Mouse (Mus musculus) MEL (cell line): ENCODE data around the gene Tanc1. TPM values are rescaled to one million over a fixed set of nuclear protein-coding genes. Genes with fewer than 3 reads are reported as not detected.
A peak's percentile ranks its signal among the peaks of the same experiment; 100 is the strongest.

Experiments
- DNase-seq: peaks from one replicate; pipeline ENCODE4 v3.0.0; 2011; ENCODE audit warnings: low read depth, low spot score
- H3K27ac ChIP-seq: 2 replicates; pipeline ENCODE4 v1.5.1; 2012; ENCODE audit warnings: low read depth, mild to moderate bottlenecking, control low read depth, low read length, moderate library complexity; ENCODE audit not compliant: control insufficient read depth
- H3K27me3 ChIP-seq, 2 experiments: fragments of 150-350 bp in 1 of 2; sonication (generic) in 1 of 2; 2 replicates each; pipeline ENCODE4 v1.6.1; 2012; ENCODE audit warnings: low read length in 2 of 2, mild to moderate bottlenecking in 2 of 2, improper control_type of control experiment in 1 of 2, moderate library complexity in 1 of 2; ENCODE audit not compliant: insufficient read depth in 2 of 2, control insufficient read depth in 1 of 2
- H3K36me3 ChIP-seq, 2 experiments: 2 replicates each; pipeline ENCODE4 v1.6.1; 2012 to 2014; ENCODE audit warnings: low read length in 2 of 2, improper control_type of control experiment in 1 of 2, inconsistent platforms in 1 of 2, mild to moderate bottlenecking in 1 of 2; ENCODE audit not compliant: insufficient read depth in 2 of 2, control insufficient read depth in 1 of 2
- H3K4me1 ChIP-seq, 2 experiments: fragments of 150-350 bp in 1 of 2; sonication (generic) in 1 of 2; 2 replicates each; pipeline ENCODE4 v1.6.1; 2012; ENCODE audit warnings: low read length in 2 of 2, improper control_type of control experiment in 1 of 2, mild to moderate bottlenecking in 1 of 2; ENCODE audit not compliant: insufficient read depth in 2 of 2, control insufficient read depth in 1 of 2
- H3K4me3 ChIP-seq, 2 experiments: fragments of 150-350 bp in 1 of 2; sonication (generic) in 1 of 2; 2 replicates each; pipeline ENCODE4 v1.5.1; 2012; ENCODE audit warnings: low read depth in 2 of 2, low read length in 2 of 2, mild to moderate bottlenecking in 2 of 2, moderate library complexity in 2 of 2, control low read depth in 1 of 2, improper control_type of control experiment in 1 of 2; ENCODE audit not compliant: control insufficient read depth in 1 of 2, insufficient read depth in 1 of 2
- H3K79me2 ChIP-seq: 2 replicates; pipeline ENCODE4 v1.6.1; 2012; ENCODE audit warnings: mild to moderate bottlenecking, low read length, moderate library complexity; ENCODE audit not compliant: control insufficient read depth, poor library complexity, insufficient read depth
- H3K9ac ChIP-seq: 2 replicates; pipeline ENCODE4 v1.6.1; 2012; ENCODE audit warnings: low read depth, mild to moderate bottlenecking, control low read depth, low read length, moderate library complexity; ENCODE audit not compliant: control insufficient read depth, poor library complexity, severe bottlenecking
- H3K9me3 ChIP-seq: fragments of 150-350 bp; sonication (generic); replicated peaks from 2 replicates; pipeline ENCODE4 v1.6.1; 2012; ENCODE audit warnings: mild to moderate bottlenecking, low read length, improper control_type of control experiment, moderate library complexity; ENCODE audit not compliant: insufficient read depth
- BHLHE40 ChIP-seq: IDR thresholded peaks from 2 replicates; pipeline ENCODE4 v1.6.1; 2012; ENCODE audit warnings: low read depth, mild to moderate bottlenecking, inconsistent platforms, low read length, improper control_type of control experiment, borderline replicate concordance
- CHD2 ChIP-seq: IDR thresholded peaks from 2 replicates; pipeline ENCODE4 v1.6.1; 2011; ENCODE audit warnings: low read length, improper control_type of control experiment
- CTCF ChIP-seq, 3 experiments: IDR thresholded peaks in 2 of 3; conservative IDR thresholded peaks in 1 of 3; 2 replicates each; pipeline ENCODE4 v1.5.1; 2011 to 2012; ENCODE audit warnings: low read length in 3 of 3, low read depth in 2 of 3, mild to moderate bottlenecking in 2 of 3, improper control_type of control experiment in 1 of 3, inconsistent platforms in 1 of 3, mixed read lengths in 1 of 3, moderate library complexity in 1 of 3; ENCODE audit not compliant: control insufficient read depth in 1 of 3, insufficient read depth in 1 of 3, poor library complexity in 1 of 3, severe bottlenecking in 1 of 3
- ELF1 ChIP-seq: IDR thresholded peaks from 2 replicates; pipeline ENCODE4 v1.6.1; 2014; ENCODE audit warnings: low read depth, mild to moderate bottlenecking, inconsistent platforms, low read length, improper control_type of control experiment, moderate library complexity
- HCFC1 ChIP-seq: IDR thresholded peaks from 2 replicates; pipeline ENCODE4 v1.6.1; 2012; ENCODE audit warnings: low read depth, mild to moderate bottlenecking, inconsistent platforms, low read length, improper control_type of control experiment, moderate library complexity
- MAFK ChIP-seq: IDR thresholded peaks from 2 replicates; pipeline ENCODE4 v1.6.1; 2011; ENCODE audit warnings: low read depth, mild to moderate bottlenecking, low read length, improper control_type of control experiment, borderline replicate concordance
- MEF2A ChIP-seq: IDR thresholded peaks from 2 replicates; pipeline ENCODE4 v1.6.1; 2014; ENCODE audit warnings: low read depth, mild to moderate bottlenecking, inconsistent platforms, low read length, improper control_type of control experiment; ENCODE audit not compliant: poor library complexity, insufficient replicate concordance, severe bottlenecking; ENCODE audit errors: extremely low read depth
- MXI1 ChIP-seq: IDR thresholded peaks from 2 replicates; pipeline ENCODE4 v1.6.1; 2011; ENCODE audit warnings: mild to moderate bottlenecking, low read depth, low read length, improper control_type of control experiment
- MYC ChIP-seq: IDR thresholded peaks from 2 replicates; pipeline ENCODE4 v1.6.1; 2011; ENCODE audit warnings: low read depth, mild to moderate bottlenecking, low read length, improper control_type of control experiment, moderate library complexity
- NELFE ChIP-seq: IDR thresholded peaks from 2 replicates; pipeline ENCODE4 v1.6.1; 2011; ENCODE audit warnings: low read depth, low read length, improper control_type of control experiment
- POLR2A ChIP-seq, 2 experiments: IDR thresholded peaks; 2 replicates each; pipeline ENCODE4 v1.6.1; 2011 to 2012; ENCODE audit warnings: low read length in 2 of 2, mild to moderate bottlenecking in 2 of 2, control low read depth in 1 of 2, improper control_type of control experiment in 1 of 2, low read depth in 1 of 2, moderate library complexity in 1 of 2; ENCODE audit not compliant: control insufficient read depth in 1 of 2, insufficient read depth in 1 of 2, poor library complexity in 1 of 2
- POLR2AphosphoS2 ChIP-seq: IDR thresholded peaks from 2 replicates; pipeline ENCODE4 v1.6.1; 2011; ENCODE audit warnings: low read length, improper control_type of control experiment
- POLR2AphosphoS5 ChIP-seq: IDR thresholded peaks from 2 replicates; pipeline ENCODE4 v1.6.1; 2012; ENCODE audit warnings: low read depth, borderline replicate concordance, mild to moderate bottlenecking, inconsistent platforms, low read length, moderate library complexity, mixed read lengths
- RAD21 ChIP-seq: IDR thresholded peaks from 2 replicates; pipeline ENCODE4 v1.6.1; 2011; ENCODE audit warnings: mild to moderate bottlenecking, low read depth, low read length, improper control_type of control experiment
- RCOR1 ChIP-seq: IDR thresholded peaks from 2 replicates; pipeline ENCODE4 v1.6.1; 2012; ENCODE audit warnings: low read depth, mild to moderate bottlenecking, inconsistent platforms, low read length, improper control_type of control experiment
- TAL1 ChIP-seq: IDR thresholded peaks from 2 replicates; pipeline ENCODE4 v1.6.1; 2012; ENCODE audit warnings: mild to moderate bottlenecking, inconsistent platforms, low read length, moderate library complexity, mixed read lengths
- TBP ChIP-seq: IDR thresholded peaks from 2 replicates; pipeline ENCODE4 v1.8.0; 2011; ENCODE audit warnings: low read depth, low read length, improper control_type of control experiment
- TCF12 ChIP-seq: IDR thresholded peaks from 2 replicates; pipeline ENCODE4 v1.6.1; 2014; ENCODE audit warnings: low read depth, mild to moderate bottlenecking, inconsistent platforms, low read length, improper control_type of control experiment, moderate library complexity
- UBTF ChIP-seq: IDR thresholded peaks from 2 replicates; pipeline ENCODE4 v1.6.1; 2012; ENCODE audit warnings: low read depth, mild to moderate bottlenecking, inconsistent platforms, low read length, improper control_type of control experiment, moderate library complexity, borderline replicate concordance; ENCODE audit not compliant: insufficient read depth
- USF1 ChIP-seq: IDR thresholded peaks from 2 replicates; pipeline ENCODE4 v1.6.1; 2014; ENCODE audit warnings: low read depth, mild to moderate bottlenecking, inconsistent platforms, low read length, improper control_type of control experiment, moderate library complexity
- ZC3H11A ChIP-seq: IDR thresholded peaks from 2 replicates; pipeline ENCODE4 v1.6.1; 2012; ENCODE audit warnings: low read depth, mild to moderate bottlenecking, inconsistent platforms, low read length, improper control_type of control experiment
- ZMIZ1 ChIP-seq: IDR thresholded peaks from 2 replicates; pipeline ENCODE4 v1.6.1; 2012; ENCODE audit warnings: low read depth, mild to moderate bottlenecking, inconsistent platforms, low read length, improper control_type of control experiment, moderate library complexity
- polyA plus RNA-seq, 2 experiments: library from polyadenylated mRNA; stranded (reverse) in 1 of 2; unstranded in 1 of 2; fragments of >175 nt in 1 of 2; fragments of >200 nt in 1 of 2; gene quantifications; 2 replicates each; pipeline versions ENCODE4 v1.2.1 to v1.2.4; 2012; ENCODE audit warnings: low replicate concordance in 2 of 2, low read depth in 1 of 2; ENCODE audit not compliant: insufficient read length in 2 of 2, insufficient read depth in 1 of 2, missing spikeins in 1 of 2
- total RNA-seq: library from RNA; depleted of rRNA; stranded (reverse); fragments of 300-350 nt; gene quantifications from 2 replicates; pipeline ENCODE4 v1.2.3, GENCODE M21; 2012

Gene Tanc1
- total and polyA plus RNA-seq, 3 experiments = 0.54 to 0.78 TPM; not detected in 1

GRCm38 (mm10) chr2:59564947-59565346 is 46.9 kb upstream of the Tanc1 start:
- TF ChIP-seq NELFE (no peak), CTCF (IDR thresholded peaks at IDR 0.05 in 2 of 3, conservative IDR thresholded peaks at IDR 0.05 in 1 of 3; ENCODE audit: control insufficient read depth in 1 of 3, insufficient read depth in 1 of 3, low read depth in 2 of 3, low read length in 3 of 3, poor library complexity in 1 of 3, severe bottlenecking in 1 of 3) (0 out of 6 replicates have a peak, but pooled peaks of 1 of the 3 experiments have one; percentile 4), POLR2A (IDR thresholded peaks at IDR 0.05; ENCODE audit: control insufficient read depth in 1 of 2, insufficient read depth in 1 of 2, low read depth in 1 of 2, low read length in 2 of 2, poor library complexity in 1 of 2) (no peak)
- no peaks in the 10 kb centered on the region for H3K36me3 ChIP-seq
- no peaks in the 10 kb centered on the region for H3K4me1 ChIP-seq
- no peaks in the 10 kb centered on the region for H3K27me3 ChIP-seq
- H3K79me2 ChIP-seq = no peaks in the 10 kb centered on the region
- DNase-seq = no peak
- H3K27ac ChIP-seq = no peak overlapping the region
- H3K9ac ChIP-seq = no peak overlapping the region
- no peaks in the 10 kb centered on the region for H3K9me3 ChIP-seq
- H3K4me3 ChIP-seq = no peak overlapping the region

DNA sequence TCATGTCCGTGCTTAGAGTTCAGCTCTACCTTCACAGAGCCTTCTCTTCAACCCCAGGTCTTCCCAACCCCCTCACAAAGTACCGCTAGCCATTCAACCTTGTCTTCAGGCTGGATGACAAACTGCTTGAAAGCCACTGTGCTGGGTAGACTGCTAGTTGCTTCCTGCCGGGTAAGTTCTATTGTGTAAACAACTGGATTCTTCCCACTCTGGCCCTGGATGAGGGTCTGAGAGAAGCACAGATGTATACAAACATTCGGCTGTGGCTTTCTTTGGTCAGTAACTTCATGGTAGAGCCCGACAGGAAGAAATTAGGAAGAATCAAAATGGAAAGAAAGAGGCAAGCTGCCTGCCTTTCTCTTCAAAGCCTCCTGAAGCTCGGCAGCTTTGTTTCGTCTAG is 30.9 kb upstream of the Tanc1 start:
- TF ChIP-seq BHLHE40 = no peak
- no peak for TF ChIP-seq TBP
- TF ChIP-seq MEF2A = no peak
- TF ChIP-seq UBTF = no peak
- no peak for TF ChIP-seq USF1
- no peak for TF ChIP-seq HCFC1
- no peak for TF ChIP-seq RAD21
- no peak for TF ChIP-seq CHD2
- no peak for TF ChIP-seq MXI1
- no peak for TF ChIP-seq ELF1
- no peak for TF ChIP-seq CTCF (IDR thresholded peaks at IDR 0.05 in 2 of 3, conservative IDR thresholded peaks at IDR 0.05 in 1 of 3; ENCODE audit: control insufficient read depth in 1 of 3, insufficient read depth in 1 of 3, low read depth in 2 of 3, low read length in 3 of 3, poor library complexity in 1 of 3, severe bottlenecking in 1 of 3)
- no peak for TF ChIP-seq TCF12
- no peak for TF ChIP-seq ZC3H11A
- no peak for TF ChIP-seq MYC
- no peak for TF ChIP-seq ZMIZ1
- TF ChIP-seq MAFK = no peak
- no peak for TF ChIP-seq POLR2AphosphoS5
- no peak for TF ChIP-seq RCOR1
- no peak for TF ChIP-seq POLR2AphosphoS2
- no peak for TF ChIP-seq TAL1

More for the DNA sequence above, 30.9 kb upstream of the Tanc1 start:
- H3K9ac ChIP-seq = no peak overlapping the region
- H3K4me3 ChIP-seq = no peak overlapping the region
- H3K27ac ChIP-seq = no peak overlapping the region
- no peaks in the 10 kb centered on the region for H3K27me3 ChIP-seq
- no peak for DNase-seq
- no peaks in the 10 kb centered on the region for H3K79me2 ChIP-seq
- no peaks in the 10 kb centered on the region for H3K36me3 ChIP-seq
- H3K4me1 ChIP-seq = no peaks in the 10 kb centered on the region
- no peaks in the 10 kb centered on the region for H3K9me3 ChIP-seq
